Mouse (Mus musculus): Measurements from ENCODE around the gene Rgr. TPM values are rescaled to one million over a fixed set of nuclear protein-coding genes. Genes with fewer than 3 reads are reported as not detected.
A peak's percentile ranks its signal among the peaks of the same experiment; 100 is the strongest.

The Rgr gene
- polyA plus RNA-seq (2015; fragmentation: Nextera tagmentation; extraction: Ambion mirVana), result not detected in 2 replicates

- ATAC-seq (ENCODE audit: low FRiP score, low TSS enrichment), result no peak
- 61% methylated on average over 1 of the region's 1 CpGs for WGBS
- no peaks in the 10 kb centered on the region for H3K4me1 ChIP-seq (ENCODE audit: insufficient read depth, low read length)
These were observed at the start of gene Rgr for GRCm38 (mm10) chr14:37048914-37049410. Gene Rgr, minus strand, starts transcription at chr14:37048964.

DNA sequence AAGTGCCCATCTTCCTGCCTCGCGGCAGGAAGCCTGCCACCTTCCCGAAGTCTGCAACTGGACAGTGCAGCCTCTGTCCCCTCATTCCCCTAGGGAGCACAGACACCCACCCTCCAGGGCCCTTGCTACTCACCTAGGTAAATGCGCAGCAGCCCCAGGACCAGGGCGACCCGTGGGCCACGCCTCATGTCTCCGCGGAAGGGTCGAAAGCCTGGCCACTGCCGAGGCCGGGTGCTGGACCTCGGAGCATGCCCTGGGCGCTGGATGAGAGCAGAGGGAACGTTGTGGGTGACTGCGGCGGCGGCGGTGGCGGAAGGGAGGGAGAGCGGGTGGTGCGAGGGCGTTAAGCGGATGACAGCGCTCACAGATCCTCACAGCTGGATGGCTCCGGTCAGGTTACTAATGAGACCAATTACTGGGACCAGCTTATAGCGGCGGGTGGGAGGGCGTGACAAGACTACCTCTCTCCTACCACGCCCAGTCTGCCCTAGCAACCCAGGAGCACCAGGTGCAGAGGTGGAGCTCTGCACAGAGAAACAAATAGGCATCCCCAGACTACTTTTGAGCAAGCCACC is 49.3 kb upstream of the Rgr start, which contains the start of gene Cdhr1:
TSS of gene Cdhr1 (minus strand) at position 392 of the 575 bp plus-strand sequence.
- Histone ChIP-seq H3K9me3 (ENCODE audit: low read length) (no peaks in the 10 kb centered on the region), H3K4me1 (ENCODE audit: insufficient read depth, low read length) (peaks cover 8% of the 10 kb centered on the region; the same call in 1 of the 2 replicates), H3K27ac (ENCODE audit: low read length) (no peak within 1 kb of the TSS), H3K4me3 (ENCODE audit: low read length) (peak within 1 kb of the TSS; percentile 34), H3K27me3 (ENCODE audit: insufficient read depth, low read length) (peaks cover 27% of the 10 kb centered on the region), H3K36me3 (ENCODE audit: insufficient read depth, low read length) (no peaks in the 10 kb centered on the region), H3K9ac (replicated peaks; ENCODE audit: low read length) (no peak within 1 kb of the TSS; the same call in 1 of the 2 replicates), H3K4me2 (replicated peaks; ENCODE audit: low read depth, low read length) (peak within 1 kb of the TSS; percentile 54)
- under 1% methylated on average over 30 of the region's 30 CpGs for WGBS
- ATAC-seq (ENCODE audit: low FRiP score, low TSS enrichment), result peak; percentile 91

More at GRCm38 (mm10) chr14:37048914-37049410, at the start of gene Rgr:
- Histone ChIP-seq H3K36me3 (ENCODE audit: insufficient read depth, low read length) (no peaks in the 10 kb centered on the region), H3K4me2 (replicated peaks; ENCODE audit: low read depth, low read length) (no peak within 1 kb of the TSS), H3K27ac (ENCODE audit: low read length) (no peak within 1 kb of the TSS), H3K9me3 (ENCODE audit: low read length) (no peaks in the 10 kb centered on the region), H3K27me3 (ENCODE audit: insufficient read depth, low read length) (no peaks in the 10 kb centered on the region), H3K4me3 (ENCODE audit: low read length) (no peak within 1 kb of the TSS), H3K9ac (replicated peaks; ENCODE audit: low read length) (no peak within 1 kb of the TSS)

DNA sequence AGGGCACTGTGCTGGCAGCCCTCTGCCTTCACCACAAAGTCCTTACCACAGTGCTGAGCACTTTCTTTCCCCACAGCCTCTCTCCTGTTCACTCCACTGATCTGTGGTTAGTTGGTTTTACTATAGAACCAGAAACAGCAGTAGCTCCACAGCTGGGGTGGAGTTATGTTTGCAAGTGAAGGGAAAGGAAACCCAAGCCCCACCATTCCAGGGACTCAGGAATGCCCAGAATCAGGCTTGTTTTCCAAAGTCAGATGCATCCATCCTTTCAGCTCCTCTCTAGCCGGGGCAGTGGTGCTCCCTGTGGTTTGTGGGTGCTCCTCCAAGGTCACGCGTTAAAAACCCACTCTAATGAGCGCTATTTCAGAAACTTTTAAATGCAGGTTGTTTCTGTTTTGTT is 46.8 kb upstream of the Rgr start:
- no peak overlapping the region for H3K4me3 ChIP-seq (ENCODE audit: low read length)
- 82% methylated on average over 4 of the region's 4 CpGs for WGBS
- no peaks in the 10 kb centered on the region for H3K9me3 ChIP-seq (ENCODE audit: low read length)
- H3K27ac ChIP-seq (ENCODE audit: low read length), result no peak overlapping the region
- no peak overlapping the region for H3K9ac ChIP-seq (replicated peaks; ENCODE audit: low read length)
- no peaks in the 10 kb centered on the region for H3K36me3 ChIP-seq (ENCODE audit: insufficient read depth, low read length)
- no peak overlapping the region for H3K4me2 ChIP-seq (replicated peaks; ENCODE audit: low read depth, low read length)
- H3K4me1 ChIP-seq (ENCODE audit: insufficient read depth, low read length), result peaks cover 8% of the 10 kb centered on the region; the same call in 1 of the 2 replicates
- H3K27me3 ChIP-seq (ENCODE audit: insufficient read depth, low read length), result peaks cover 27% of the 10 kb centered on the region
- ATAC-seq (ENCODE audit: low FRiP score, low TSS enrichment), result no peak

- no peak overlapping the region for H3K9ac ChIP-seq (replicated peaks; ENCODE audit: low read length)
- no peaks in the 10 kb centered on the region for H3K36me3 ChIP-seq (ENCODE audit: insufficient read depth, low read length)
- H3K9me3 ChIP-seq (ENCODE audit: low read length), result no peaks in the 10 kb centered on the region
- ATAC-seq (ENCODE audit: low FRiP score, low TSS enrichment), result no peak
- H3K27ac ChIP-seq (ENCODE audit: low read length), result no peak overlapping the region
- H3K4me2 ChIP-seq (replicated peaks; ENCODE audit: low read depth, low read length), result no peak overlapping the region
- 32% methylated on average over 6 of the region's 6 CpGs for WGBS
- H3K4me1 ChIP-seq (ENCODE audit: insufficient read depth, low read length), result peaks cover 8% of the 10 kb centered on the region; the same call in 1 of the 2 replicates
- peaks cover 27% of the 10 kb centered on the region for H3K27me3 ChIP-seq (ENCODE audit: insufficient read depth, low read length)
- no peak overlapping the region for H3K4me3 ChIP-seq (ENCODE audit: low read length)
These were observed 45.7 kb upstream of the Rgr start for GRCm38 (mm10) chr14:37094436-37094835.

DNA sequence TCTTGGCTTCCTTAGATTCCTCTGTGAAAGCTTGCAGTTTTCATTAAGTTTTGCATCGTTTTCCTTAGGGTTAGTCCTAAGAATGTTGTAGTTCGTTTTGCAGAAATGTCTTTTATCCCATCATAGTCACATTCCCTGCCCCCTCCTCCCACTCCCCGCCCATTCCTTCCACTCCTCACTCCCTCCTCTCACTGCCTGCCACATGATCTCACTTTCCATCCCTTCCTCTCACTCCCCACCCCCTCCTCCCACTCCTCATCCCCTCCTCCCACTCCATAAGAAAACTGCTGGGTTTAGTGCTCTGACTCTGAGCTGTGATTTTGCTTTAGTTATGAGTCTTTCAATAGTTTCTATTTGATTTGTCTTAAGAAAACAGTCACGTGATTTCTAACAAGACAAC is 35.0 kb upstream of the Rgr start:
- no peak overlapping the region for H3K9ac ChIP-seq (replicated peaks; ENCODE audit: low read length)
- peak; percentile 61; the same call in 1 of the 2 replicates for ATAC-seq (ENCODE audit: low FRiP score, low TSS enrichment)
- WGBS, result 22% methylated on average over 4 of the region's 4 CpGs

GRCm38 (mm10) chr14:37080724-37081123 is 32.0 kb upstream of the Rgr start:
- Histone ChIP-seq H3K27me3 (ENCODE audit: insufficient read depth, low read length) (no peaks in the 10 kb centered on the region), H3K27ac (ENCODE audit: low read length) (no peak overlapping the region), H3K9me3 (ENCODE audit: low read length) (no peaks in the 10 kb centered on the region), H3K4me3 (ENCODE audit: low read length) (no peak overlapping the region), H3K9ac (replicated peaks; ENCODE audit: low read length) (no peak overlapping the region), H3K36me3 (ENCODE audit: insufficient read depth, low read length) (no peaks in the 10 kb centered on the region), H3K4me2 (replicated peaks; ENCODE audit: low read depth, low read length) (no peak overlapping the region), H3K4me1 (ENCODE audit: insufficient read depth, low read length) (no peaks in the 10 kb centered on the region)
- 80% methylated on average over 1 of the region's 1 CpGs for WGBS
- ATAC-seq (ENCODE audit: low FRiP score, low TSS enrichment), result no peak

More for the DNA sequence above, 35.0 kb upstream of the Rgr start:
- no peak overlapping the region for H3K27ac ChIP-seq (ENCODE audit: low read length)
- no peak overlapping the region for H3K4me3 ChIP-seq (ENCODE audit: low read length)
- H3K27me3 ChIP-seq (ENCODE audit: insufficient read depth, low read length), result no peaks in the 10 kb centered on the region
- no peaks in the 10 kb centered on the region for H3K36me3 ChIP-seq (ENCODE audit: insufficient read depth, low read length)
- no peaks in the 10 kb centered on the region for H3K4me1 ChIP-seq (ENCODE audit: insufficient read depth, low read length)
- H3K4me2 ChIP-seq (replicated peaks; ENCODE audit: low read depth, low read length), result no peak overlapping the region
- no peaks in the 10 kb centered on the region for H3K9me3 ChIP-seq (ENCODE audit: low read length)

GRCm38 (mm10) chr14:37068516-37068915 is 19.8 kb upstream of the Rgr start:
- Histone ChIP-seq H3K4me2 (replicated peaks; ENCODE audit: low read depth, low read length) (no peak overlapping the region), H3K36me3 (ENCODE audit: insufficient read depth, low read length) (no peaks in the 10 kb centered on the region), H3K4me1 (ENCODE audit: insufficient read depth, low read length) (no peaks in the 10 kb centered on the region), H3K9me3 (ENCODE audit: low read length) (no peaks in the 10 kb centered on the region), H3K27ac (ENCODE audit: low read length) (no peak overlapping the region), H3K27me3 (ENCODE audit: insufficient read depth, low read length) (no peaks in the 10 kb centered on the region), H3K9ac (replicated peaks; ENCODE audit: low read length) (no peak overlapping the region), H3K4me3 (ENCODE audit: low read length) (no peak overlapping the region)
- peak; percentile 49; the same call in 1 of the 2 replicates for ATAC-seq (ENCODE audit: low FRiP score, low TSS enrichment)
- 17% methylated on average over 9 of the region's 9 CpGs for WGBS

GRCm38 (mm10) chr14:37067629-37068028 is 18.9 kb upstream of the Rgr start, which contains the start of gene Lrit2:
Gene Lrit2, plus strand, starts transcription at chr14:37067929.
- H3K9me3 ChIP-seq (ENCODE audit: low read length), result no peaks in the 10 kb centered on the region
- no peaks in the 10 kb centered on the region for H3K36me3 ChIP-seq (ENCODE audit: insufficient read depth, low read length)
- H3K4me2 ChIP-seq (replicated peaks; ENCODE audit: low read depth, low read length), result no peak within 1 kb of the TSS
- no peak within 1 kb of the TSS for H3K27ac ChIP-seq (ENCODE audit: low read length)
- H3K27me3 ChIP-seq (ENCODE audit: insufficient read depth, low read length), result no peaks in the 10 kb centered on the region
- H3K4me3 ChIP-seq (ENCODE audit: low read length), result no peak within 1 kb of the TSS
- no peak within 1 kb of the TSS for H3K9ac ChIP-seq (replicated peaks; ENCODE audit: low read length)
- no peak for ATAC-seq (ENCODE audit: low FRiP score, low TSS enrichment)
- WGBS, result 84% methylated on average over 5 of the region's 5 CpGs
- H3K4me1 ChIP-seq (ENCODE audit: insufficient read depth, low read length), result no peaks in the 10 kb centered on the region

GRCm38 (mm10) chr14:37066636-37067035 is 17.9 kb upstream of the Rgr start:
- no peaks in the 10 kb centered on the region for H3K36me3 ChIP-seq (ENCODE audit: insufficient read depth, low read length)
- no peak overlapping the region for H3K4me2 ChIP-seq (replicated peaks; ENCODE audit: low read depth, low read length)
- H3K27me3 ChIP-seq (ENCODE audit: insufficient read depth, low read length), result no peaks in the 10 kb centered on the region
- no peak overlapping the region for H3K27ac ChIP-seq (ENCODE audit: low read length)
- no peak overlapping the region for H3K9ac ChIP-seq (replicated peaks; ENCODE audit: low read length)
- no peaks in the 10 kb centered on the region for H3K4me1 ChIP-seq (ENCODE audit: insufficient read depth, low read length)
- H3K4me3 ChIP-seq (ENCODE audit: low read length), result no peak overlapping the region
- no peaks in the 10 kb centered on the region for H3K9me3 ChIP-seq (ENCODE audit: low read length)
- no peak for ATAC-seq (ENCODE audit: low FRiP score, low TSS enrichment)
- 64% methylated on average over 2 of the region's 2 CpGs for WGBS

DNA sequence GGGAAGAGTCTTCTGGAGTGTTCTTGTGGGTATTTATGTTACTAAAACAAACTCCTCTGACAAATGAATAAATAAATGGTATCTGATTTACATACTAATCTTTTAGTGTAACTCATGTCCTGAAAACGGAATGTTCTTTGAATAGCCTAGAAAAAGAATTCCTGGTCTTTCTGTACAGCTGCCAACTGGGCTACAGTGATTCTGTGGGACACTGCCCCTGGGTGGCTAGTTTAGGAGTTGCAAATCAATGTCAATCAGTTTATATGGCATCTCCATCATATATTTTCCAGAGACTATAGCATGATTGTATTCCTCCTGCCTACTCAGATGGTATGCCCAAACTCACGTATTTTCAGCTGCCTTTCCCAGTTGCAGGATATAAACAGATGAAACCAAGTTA is 16.1 kb upstream of the Rgr start:
- no peaks in the 10 kb centered on the region for H3K27me3 ChIP-seq (ENCODE audit: insufficient read depth, low read length)
- no peaks in the 10 kb centered on the region for H3K36me3 ChIP-seq (ENCODE audit: insufficient read depth, low read length)
- H3K9me3 ChIP-seq (ENCODE audit: low read length), result no peaks in the 10 kb centered on the region
- no peak overlapping the region for H3K4me2 ChIP-seq (replicated peaks; ENCODE audit: low read depth, low read length)
- H3K27ac ChIP-seq (ENCODE audit: low read length), result no peak overlapping the region
- no peaks in the 10 kb centered on the region for H3K4me1 ChIP-seq (ENCODE audit: insufficient read depth, low read length)
- 63% methylated on average over 2 of the region's 2 CpGs for WGBS
- ATAC-seq (ENCODE audit: low FRiP score, low TSS enrichment), result no peak
- H3K9ac ChIP-seq (replicated peaks; ENCODE audit: low read length), result no peak overlapping the region
- no peak overlapping the region for H3K4me3 ChIP-seq (ENCODE audit: low read length)
